Mouse (Mus musculus) lung, adult 2 months (tissue): ENCODE results near the gene Zscan25. TPM values are rescaled to one million over a fixed set of nuclear protein-coding genes. Genes with fewer than 3 reads are reported as not detected.
"Not testable (repeated sequence)": the region's sequence is repeated elsewhere in the genome, so short reads cannot be mapped to it uniquely, and the experiment has no call there.

Source experiments
- DNase-seq: peaks from one replicate; pipeline ENCODE4 v3.0.0; 2022
- H3K4me1 ChIP-seq: fragments of 200-500 bp; 2 replicates; pipeline ENCODE4 v1.6.1; 2011; ENCODE audit warnings: low read length; ENCODE audit not compliant: control insufficient read depth, insufficient read depth
- H3K4me3 ChIP-seq: fragments of 200-500 bp; replicated peaks from 2 replicates; pipeline ENCODE3; 2011; ENCODE audit warnings: low read depth, mild to moderate bottlenecking, control low read depth, low read length; ENCODE audit errors: extremely low read depth
- CTCF ChIP-seq: fragments of 200-500 bp; IDR thresholded peaks from 2 replicates; pipeline ENCODE4 v1.5.1; 2011; ENCODE audit warnings: mild to moderate bottlenecking, low read length, control low read depth; ENCODE audit not compliant: insufficient read depth
- POLR2A ChIP-seq: fragments of 200-500 bp; IDR thresholded peaks from 2 replicates; pipeline ENCODE4 v1.6.1; 2011; ENCODE audit warnings: low read depth, mild to moderate bottlenecking, control low read depth, low read length, borderline replicate concordance; ENCODE audit errors: extremely low read depth
- WGBS: fragments of 180-500 bp; shearing (Covaris S2); methylation state at CpG from one replicate; pipeline ENCODE4 v1.1.7; 2018; 5-methylcytosine and 5-hydroxymethylcytosine counted together
- polyA plus RNA-seq: library from polyadenylated mRNA; depleted of rRNA; stranded (reverse); fragments of >200 nt; gene quantifications from 2 replicates; pipeline ENCODE4 v1.2.3, GENCODE M21; 2012; rRNA removed

Gene Zscan25
- polyA plus RNA-seq, 1 experiment: 18.8 TPM

DNA sequence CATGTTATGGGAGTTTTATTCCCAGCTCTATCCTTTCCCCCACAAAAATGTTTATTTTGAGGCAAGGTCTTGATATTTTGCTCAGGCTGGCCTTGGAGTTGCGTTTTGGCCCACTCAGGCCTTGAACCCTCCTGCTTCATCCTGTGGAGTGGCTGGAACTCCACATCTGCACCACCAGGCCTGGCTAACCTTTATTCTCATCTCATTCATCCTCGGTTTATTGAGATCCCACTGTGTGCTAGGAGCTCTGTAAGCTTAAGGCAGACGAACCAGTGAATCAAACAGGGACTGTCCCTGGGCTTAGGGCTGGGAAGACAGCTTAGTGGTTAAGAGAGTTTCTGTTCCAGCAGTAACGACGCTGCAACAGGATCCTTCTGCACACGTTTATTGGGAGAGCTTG is 12.1 kb downstream of the Zscan25 start:
- WGBS: 92% methylated on average over 6 of the region's 6 CpGs
- TF ChIP-seq CTCF (no peak), POLR2A (no peak)
- no peaks in the 10 kb centered on the region for H3K4me1 ChIP-seq
- H3K4me3 ChIP-seq: no peak overlapping the region
- no peak for DNase-seq

DNA sequence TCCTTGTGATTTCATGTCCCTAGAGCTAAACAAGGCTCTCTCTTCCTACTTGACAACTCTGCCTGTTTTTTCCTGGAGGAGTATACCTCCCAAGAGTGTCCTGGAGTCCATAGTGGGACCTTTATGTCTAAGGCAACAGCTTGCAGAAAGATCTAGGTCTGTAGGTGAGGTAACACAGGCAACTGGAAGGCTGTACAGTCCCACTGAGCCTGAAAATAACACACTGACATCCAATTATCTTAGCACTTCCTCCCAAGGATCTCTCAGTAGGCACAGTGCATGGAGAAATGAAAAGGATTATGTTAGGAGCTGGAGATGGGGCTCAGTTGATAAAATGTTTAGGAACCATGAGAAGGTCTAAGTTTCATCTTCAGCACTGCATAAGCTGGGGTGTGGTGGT is 20.2 kb downstream of the Zscan25 start:
- no peak for DNase-seq
- H3K4me3 ChIP-seq: no peak overlapping the region
- TF ChIP-seq CTCF: no peak
- no peak for TF ChIP-seq POLR2A
- H3K4me1 ChIP-seq: no peaks in the 10 kb centered on the region

DNA sequence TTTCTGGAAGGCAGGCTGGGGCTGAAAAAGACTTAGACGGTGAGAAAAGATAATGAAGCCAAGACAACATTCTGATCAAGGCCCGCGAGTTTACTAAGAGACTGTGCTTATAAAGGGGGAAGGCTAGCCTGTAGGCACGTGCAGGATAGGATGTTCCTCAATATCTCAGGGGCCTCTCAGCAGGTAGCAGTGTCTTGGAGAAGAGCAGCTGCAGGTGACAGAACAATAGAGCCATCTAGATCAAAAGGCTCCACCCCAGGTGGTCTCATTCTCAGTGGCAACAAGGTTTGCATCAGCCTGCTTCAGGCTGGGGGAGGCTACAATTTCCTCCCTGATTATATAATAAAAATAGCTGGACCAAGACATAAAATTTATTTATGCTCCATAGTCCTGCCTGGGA is 21.5 kb downstream of the Zscan25 start:
- WGBS: 73% methylated on average over 4 of the region's 4 CpGs
- not testable (repeated sequence) for H3K4me3 ChIP-seq, H3K4me1 ChIP-seq, DNase-seq

DNA sequence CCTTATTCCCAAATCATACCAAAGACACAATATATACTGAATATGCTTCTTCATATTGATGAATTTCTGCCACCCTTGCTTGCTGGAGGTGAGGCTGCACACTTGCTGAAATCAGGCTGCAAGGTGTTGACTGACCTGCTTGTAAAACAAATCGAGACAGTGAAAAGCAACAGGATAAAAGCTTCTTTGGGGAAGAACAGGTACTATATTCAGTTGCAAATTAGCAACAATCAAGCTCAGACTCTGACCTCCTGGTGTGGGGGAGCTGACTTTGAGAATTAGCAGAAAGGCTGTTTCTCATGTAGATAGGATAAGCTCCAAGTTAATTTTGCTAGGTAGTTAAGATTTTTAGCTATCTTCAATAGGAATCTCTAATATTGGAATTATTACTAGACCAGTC is 22.1 kb downstream of the Zscan25 start:
- DNase-seq: no peak
- TF ChIP-seq POLR2A: no peak
- no peak for TF ChIP-seq CTCF
- WGBS: 59% methylated on average over 1 of the region's 1 CpGs
- no peak overlapping the region for H3K4me3 ChIP-seq
- no peaks in the 10 kb centered on the region for H3K4me1 ChIP-seq

DNA sequence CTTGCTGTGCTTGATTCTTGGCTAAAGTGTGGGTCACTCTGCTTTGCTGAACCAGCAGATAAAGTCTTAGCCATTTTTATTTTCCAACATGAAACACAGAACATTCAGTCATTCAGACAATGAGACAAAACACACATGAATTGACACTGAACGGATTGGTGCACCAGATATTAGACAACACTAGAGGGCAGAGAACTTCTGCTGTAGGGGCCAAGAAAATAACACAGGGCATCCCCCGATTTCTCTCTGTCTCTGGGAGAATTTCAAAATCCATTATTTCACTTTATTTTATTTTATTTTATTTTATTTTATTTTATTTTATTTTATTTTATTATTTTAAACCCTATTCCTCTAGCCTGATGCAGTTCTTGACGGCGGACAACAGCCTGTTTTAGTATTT is 26.7 kb downstream of the Zscan25 start:
- not testable (repeated sequence) for DNase-seq, H3K4me1 ChIP-seq, H3K4me3 ChIP-seq
- 90% methylated on average over 4 of the region's 4 CpGs for WGBS

DNA sequence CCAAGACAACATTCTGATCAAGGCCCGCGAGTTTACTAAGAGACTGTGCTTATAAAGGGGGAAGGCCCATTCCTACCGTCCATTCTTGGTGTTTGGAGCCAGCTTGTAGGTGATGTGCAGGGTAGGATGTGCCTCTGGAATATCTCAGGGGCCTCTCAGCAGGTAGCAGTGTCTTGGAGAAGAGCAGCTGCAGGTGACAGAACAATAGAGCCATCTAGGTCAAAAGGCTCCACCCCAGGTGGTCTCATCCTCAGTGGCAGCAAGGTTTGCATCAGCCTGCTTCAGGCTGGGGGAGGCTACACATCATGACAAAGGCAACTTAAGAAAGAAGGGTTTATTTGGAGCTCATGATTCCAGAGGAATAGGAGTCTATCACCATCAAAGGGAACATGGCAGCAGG is 27.5 kb downstream of the Zscan25 start:
- not testable (repeated sequence) for H3K4me3 ChIP-seq, H3K4me1 ChIP-seq, DNase-seq
- WGBS: 86% methylated on average over 3 of the region's 3 CpGs

DNA sequence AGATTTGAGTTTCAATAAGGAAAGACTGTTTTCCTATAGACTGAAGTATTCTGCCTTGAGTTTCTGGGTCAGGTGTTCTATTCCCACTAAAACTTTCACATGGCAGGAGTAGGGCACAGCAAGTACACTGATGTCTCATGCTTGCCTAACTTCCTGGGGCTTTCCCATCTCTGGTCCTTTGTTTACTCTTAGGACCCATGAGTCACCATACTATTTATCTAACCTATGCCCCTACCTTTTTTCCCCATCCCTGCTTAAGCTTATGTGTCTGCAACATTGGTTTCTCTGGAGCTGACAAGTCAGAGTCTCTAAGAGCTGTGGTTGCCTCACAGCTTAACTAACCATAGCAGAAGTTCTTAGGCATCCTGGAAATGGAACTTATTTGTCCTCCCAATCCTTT is 33.5 kb downstream of the Zscan25 start:
- H3K4me1 ChIP-seq: no peaks in the 10 kb centered on the region
- no peak overlapping the region for H3K4me3 ChIP-seq
- no peak for TF ChIP-seq POLR2A
- TF ChIP-seq CTCF: no peak
- no peak for DNase-seq

DNA sequence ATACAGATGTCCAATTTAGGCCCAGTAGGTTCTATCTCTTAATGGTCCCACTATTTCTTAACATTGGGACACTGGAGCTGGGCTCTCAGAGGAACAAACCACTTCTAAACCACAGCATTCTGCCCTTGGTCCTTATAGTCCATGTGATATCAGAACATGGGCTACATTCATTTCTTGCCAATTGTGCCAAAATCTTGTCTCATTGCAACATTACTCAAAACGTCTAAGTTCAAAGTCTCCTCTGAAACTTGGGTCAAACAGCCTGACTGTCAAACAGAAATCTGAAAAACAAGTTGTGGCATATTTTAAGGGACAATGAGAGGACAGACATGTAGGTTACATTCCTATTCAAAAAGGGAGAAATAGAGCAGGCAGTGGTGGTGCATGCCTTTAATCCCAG is 36.8 kb downstream of the Zscan25 start:
- TF ChIP-seq CTCF (no peak), POLR2A (no peak)

DNA sequence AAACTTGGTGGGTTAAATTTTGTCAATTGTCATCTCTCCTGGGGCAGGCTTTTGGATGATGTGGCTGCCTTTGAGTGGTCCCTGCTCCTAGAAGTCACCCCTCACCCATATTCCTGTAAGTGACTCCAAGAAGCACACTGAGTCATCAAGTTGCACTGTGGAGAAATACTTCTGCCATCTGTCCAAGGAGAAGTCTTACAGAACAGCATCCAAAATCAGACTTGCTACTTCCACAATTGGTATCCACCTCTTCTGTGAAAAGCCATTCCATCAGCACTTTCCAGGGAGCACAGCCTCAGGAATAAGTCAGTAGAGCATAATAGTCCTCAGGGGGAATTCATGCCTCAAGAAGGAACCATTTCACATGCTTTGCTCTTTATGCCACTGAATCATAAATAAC is 58.5 kb downstream of the Zscan25 start:
- DNase-seq, H3K4me1 ChIP-seq, H3K4me3 ChIP-seq: not testable (repeated sequence)

More for the DNA sequence above, 36.8 kb downstream of the Zscan25 start:
- no peak for DNase-seq
- Histone ChIP-seq H3K4me3 (no peak overlapping the region), H3K4me1 (no peaks in the 10 kb centered on the region)
- 76% methylated on average over 1 of the region's 1 CpGs for WGBS

Other genes with a start within 250 kb of the Zscan25 start
- gene Gm4871, start 247.7 kb upstream of the Zscan25 start, polyA plus RNA-seq: not detected in 2 replicates
- gene 1700018F24Rik, start 237.5 kb upstream of the Zscan25 start, polyA plus RNA-seq: not detected in 2 replicates
- 117 and 135 TPM in 2 replicates for gene Arpc1a, start 196.7 kb upstream of the Zscan25 start, polyA plus RNA-seq
- not detected in 2 replicates for gene Kpna7, start 196.5 kb upstream of the Zscan25 start, polyA plus RNA-seq
- 492 and 519 TPM in 2 replicates for gene Arpc1b, start 166.3 kb upstream of the Zscan25 start, polyA plus RNA-seq
- 18.4 and 23.4 TPM in 2 replicates for gene Pdap1, start 140.3 kb upstream of the Zscan25 start, polyA plus RNA-seq
- gene Bud31, start 140.1 kb upstream of the Zscan25 start, polyA plus RNA-seq: 33.1 and 33.9 TPM in 2 replicates
- gene Ptcd1, start 113.4 kb upstream of the Zscan25 start, polyA plus RNA-seq: 10.2 and 10.5 TPM in 2 replicates
- 22.6 and 23.5 TPM in 2 replicates for gene Cpsf4, start 113.3 kb upstream of the Zscan25 start, polyA plus RNA-seq
- 65.1 and 107 TPM in 2 replicates for gene Atp5j2, start 88.4 kb upstream of the Zscan25 start, polyA plus RNA-seq
- 3.1 and 4.2 TPM in 2 replicates for gene Zkscan14, start 78.6 kb upstream of the Zscan25 start, polyA plus RNA-seq
- gene Zkscan5, start 75.9 kb upstream of the Zscan25 start, polyA plus RNA-seq: 3.1 and 4.1 TPM in 2 replicates
- 11.4 and 18.0 TPM in 2 replicates for gene Zfp655, start 48.8 kb upstream of the Zscan25 start, polyA plus RNA-seq
- not detected in 2 replicates for gene Cyp3a57, start 64.8 kb downstream of the Zscan25 start, polyA plus RNA-seq
- not detected in 2 replicates for gene Cyp3a16, start 189.2 kb downstream of the Zscan25 start, polyA plus RNA-seq